Mouse (Mus musculus): ENCODE results near the gene Cdk2ap2.

DNA sequence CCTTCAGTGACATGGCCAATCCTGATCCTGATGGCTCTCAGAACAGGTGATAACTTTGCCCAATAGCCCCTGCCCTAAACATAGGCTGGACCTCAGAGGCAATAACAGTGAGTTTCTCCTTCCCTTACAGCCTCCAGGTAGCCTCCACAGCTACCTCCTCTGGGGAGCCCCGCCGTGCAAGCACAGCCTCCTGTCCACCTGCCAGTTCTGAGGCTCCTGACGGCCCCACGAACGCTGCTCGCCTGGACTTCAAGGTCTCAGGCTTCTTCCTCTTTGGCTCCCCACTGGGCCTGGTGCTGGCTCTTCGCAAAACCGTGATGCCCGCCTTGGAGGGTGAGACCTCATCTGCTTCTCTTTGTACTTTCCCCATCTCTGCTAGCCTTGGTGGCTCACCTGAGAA lies 11.6 kb downstream of the Cdk2ap2 start:
- TF ChIP-seq ZC3H11A (IDR thresholded peaks at IDR 0.05; ENCODE audit: borderline replicate concordance, low read depth, low read length) (no peak), CHD2 (IDR thresholded peaks at IDR 0.05; ENCODE audit: low read depth, low read length) (no peak), ZNF384 (IDR thresholded peaks at IDR 0.05; ENCODE audit: low read depth, low read length) (no peak), HCFC1 (IDR thresholded peaks at IDR 0.05; ENCODE audit: borderline replicate concordance, insufficient read depth, low read length) (no peak), MAFK (IDR thresholded peaks at IDR 0.05; ENCODE audit: insufficient read depth, low read depth, low read length) (no peak)

Measured in ES-E14 (cell line).